Mouse (Mus musculus) left cerebral cortex, adult 11 months (tissue): ENCODE data around the gene Tigit.

Experiments
- DNase-seq: peaks from one replicate; pipeline ENCODE4 v3.0.0; 2022; ENCODE audit warnings: low spot score

Gene Tigit

DNA sequence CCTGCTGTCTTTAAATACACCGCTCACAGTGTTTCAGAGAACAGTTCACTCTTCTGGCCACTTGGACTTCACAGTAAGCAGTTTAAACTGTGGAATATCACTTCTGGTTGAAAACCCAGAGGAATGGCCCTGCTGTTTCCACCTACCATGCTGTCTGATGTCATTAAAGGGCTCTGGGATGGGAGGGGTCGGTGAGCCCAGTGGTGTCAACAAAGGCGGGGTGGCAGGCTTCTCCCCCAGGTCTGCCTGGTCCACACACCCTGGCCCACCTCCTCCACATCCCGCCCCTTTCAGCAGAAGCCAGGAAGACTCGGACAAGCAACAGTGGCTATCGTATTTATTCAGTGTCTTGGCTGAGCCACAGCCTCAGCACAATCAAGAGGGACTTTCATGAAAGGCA is 44.7 kb downstream of the Tigit start:
- DNase-seq = no peak

DNA sequence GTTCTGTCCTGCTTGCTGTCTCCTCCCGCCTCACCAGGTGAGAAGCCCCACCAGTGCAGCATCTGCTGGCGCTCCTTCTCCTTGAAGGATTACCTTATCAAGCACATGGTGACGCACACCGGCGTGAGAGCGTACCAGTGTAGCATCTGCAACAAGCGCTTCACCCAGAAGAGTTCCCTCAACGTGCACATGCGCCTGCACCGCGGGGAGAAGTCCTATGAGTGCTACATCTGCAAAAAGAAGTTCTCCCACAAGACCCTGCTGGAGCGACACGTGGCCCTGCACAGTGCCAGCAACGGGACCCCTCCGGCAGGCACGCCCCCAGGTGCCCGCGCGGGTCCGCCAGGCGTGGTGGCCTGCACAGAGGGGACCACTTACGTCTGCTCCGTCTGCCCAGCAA is 45.7 kb downstream of the Tigit start:
- DNase-seq = no peak

DNA sequence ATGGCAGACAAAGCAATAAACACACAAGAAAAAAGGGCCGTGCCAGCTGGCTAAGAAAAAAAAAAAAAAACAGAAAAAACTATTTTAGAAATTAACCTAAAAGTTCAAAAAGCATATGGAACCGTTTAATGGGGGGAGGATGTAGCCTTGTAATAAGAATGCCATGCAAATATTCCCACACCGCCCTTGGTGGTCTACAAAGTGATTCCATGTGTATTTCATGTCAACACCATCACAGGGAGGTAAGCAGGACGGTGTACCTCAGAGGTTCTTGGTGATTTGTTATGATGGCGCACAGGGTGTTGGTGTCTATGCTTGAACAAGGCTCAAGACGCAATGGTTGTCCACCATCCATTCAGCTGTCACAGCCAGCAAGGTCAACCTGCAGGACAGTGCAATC is 46.6 kb downstream of the Tigit start:
- no peak for DNase-seq

DNA sequence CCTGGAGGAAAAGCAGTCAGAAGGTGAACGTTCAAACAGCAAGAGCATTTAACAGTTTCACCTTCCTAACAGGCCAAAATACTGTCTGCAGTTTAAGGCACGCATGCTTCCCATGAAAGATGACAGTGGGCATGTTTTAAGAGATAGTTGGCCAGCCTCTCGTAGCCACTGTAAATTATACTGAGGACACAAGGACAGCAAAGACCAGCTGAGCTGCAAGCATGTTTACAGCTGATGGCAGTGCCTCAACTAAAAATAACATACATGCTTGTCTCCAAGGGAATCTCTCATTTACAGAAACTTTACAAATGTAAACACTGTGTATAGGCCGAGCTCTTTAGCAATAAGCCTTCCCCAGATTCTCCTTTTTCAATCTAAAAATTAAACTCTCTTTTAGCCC is 47.6 kb downstream of the Tigit start:
- no peak for DNase-seq

DNA sequence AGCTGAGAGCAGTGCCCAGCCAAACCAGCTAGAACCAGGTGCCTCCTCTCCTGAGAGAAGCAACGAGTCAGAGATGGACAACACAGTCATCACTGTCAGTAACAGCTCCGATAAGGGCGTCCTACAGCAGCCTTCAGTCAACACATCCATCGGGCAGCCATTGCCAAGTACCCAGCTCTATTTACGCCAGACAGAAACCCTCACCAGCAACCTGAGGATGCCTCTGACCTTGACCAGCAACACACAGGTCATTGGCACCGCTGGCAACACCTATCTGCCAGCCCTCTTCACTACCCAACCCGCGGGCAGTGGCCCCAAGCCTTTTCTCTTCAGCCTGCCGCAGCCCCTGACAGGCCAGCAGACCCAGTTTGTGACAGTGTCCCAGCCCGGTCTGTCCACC is 53.6 kb downstream of the Tigit start:
- DNase-seq = no peak

- DNase-seq = no peak
Observed at GRCm38 (mm10) chr16:43608066-43608465, 55.9 kb downstream of the Tigit start.

DNA sequence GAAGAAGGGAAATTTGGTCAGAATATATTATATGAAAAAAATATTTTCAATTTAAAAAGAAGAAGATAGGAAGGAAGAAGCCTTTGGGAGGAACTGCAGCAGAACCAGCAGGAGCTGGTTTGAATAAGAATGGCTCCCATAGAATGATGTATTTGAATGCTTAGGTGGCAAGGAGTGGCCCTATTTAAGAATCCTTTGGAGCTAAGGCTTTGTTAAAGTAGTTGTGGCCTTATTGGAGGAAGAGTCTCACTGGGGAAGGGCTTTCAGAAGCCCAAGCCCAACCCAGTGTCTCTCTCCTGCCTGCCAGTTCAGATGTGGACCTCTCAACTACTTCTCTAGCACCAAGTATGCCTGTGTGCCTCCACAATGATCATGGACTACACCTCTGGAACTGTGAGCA is 56.9 kb downstream of the Tigit start:
- DNase-seq = no peak

DNA sequence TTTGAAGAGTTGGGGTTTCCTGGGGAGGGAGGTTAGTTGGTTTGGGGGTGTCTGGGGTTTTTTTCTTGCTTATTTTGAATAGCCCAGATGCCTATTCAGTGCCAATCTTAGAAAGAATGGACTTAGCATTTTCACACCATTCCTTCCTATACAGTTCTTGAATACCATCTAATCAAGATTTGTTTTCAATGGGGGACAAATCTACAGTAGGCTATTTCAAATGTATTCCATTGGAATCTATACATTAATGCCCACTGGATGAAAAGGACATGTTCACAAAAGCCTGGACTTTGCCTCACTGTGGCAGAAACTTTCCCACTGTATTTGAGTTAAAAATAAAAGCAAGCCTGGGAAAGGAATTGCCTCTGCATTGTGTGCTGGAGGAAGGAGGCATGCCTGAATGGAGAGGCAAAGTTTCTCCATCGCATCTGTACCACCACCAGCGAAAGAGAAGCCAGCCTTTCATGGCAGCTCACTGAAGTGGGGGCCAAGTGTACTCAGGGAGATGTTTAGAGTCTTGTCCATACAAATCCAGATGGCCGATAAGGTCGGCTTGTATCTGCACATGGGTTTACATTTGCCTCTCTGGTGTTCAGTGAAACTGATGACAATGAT is 59.4 kb downstream of the Tigit start:
- no peak for DNase-seq

DNA sequence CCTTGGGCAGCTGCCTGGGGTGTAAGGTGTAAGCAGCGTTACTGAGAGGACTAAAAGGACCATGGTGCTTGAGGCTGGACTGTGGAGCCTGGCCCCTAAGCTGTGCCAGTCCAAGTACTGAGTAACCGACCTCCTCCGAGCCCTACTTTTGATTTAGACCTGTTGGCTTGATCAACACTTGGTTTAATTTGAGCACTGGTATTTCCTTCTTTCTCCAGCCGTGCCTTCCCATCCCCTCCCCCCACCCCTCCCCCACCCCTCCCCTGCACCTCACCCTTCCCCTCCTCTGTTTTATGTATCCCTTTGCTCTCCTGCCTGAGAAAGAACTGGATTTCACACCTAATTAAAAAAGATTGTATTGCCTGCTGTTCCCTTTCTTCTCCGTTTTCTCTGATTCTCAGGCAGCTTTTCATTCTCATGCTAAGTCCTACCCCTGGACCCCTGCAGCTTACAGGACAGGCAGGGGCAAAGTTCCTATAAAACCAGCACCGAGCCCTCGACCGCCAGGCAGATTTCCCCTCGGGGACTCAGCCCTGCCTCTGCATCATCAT is 60.3 kb downstream of the Tigit start:
- DNase-seq = no peak

- no peak for DNase-seq
Observed at GRCm38 (mm10) chr16:43602573-43602972, 61.4 kb downstream of the Tigit start.

DNA sequence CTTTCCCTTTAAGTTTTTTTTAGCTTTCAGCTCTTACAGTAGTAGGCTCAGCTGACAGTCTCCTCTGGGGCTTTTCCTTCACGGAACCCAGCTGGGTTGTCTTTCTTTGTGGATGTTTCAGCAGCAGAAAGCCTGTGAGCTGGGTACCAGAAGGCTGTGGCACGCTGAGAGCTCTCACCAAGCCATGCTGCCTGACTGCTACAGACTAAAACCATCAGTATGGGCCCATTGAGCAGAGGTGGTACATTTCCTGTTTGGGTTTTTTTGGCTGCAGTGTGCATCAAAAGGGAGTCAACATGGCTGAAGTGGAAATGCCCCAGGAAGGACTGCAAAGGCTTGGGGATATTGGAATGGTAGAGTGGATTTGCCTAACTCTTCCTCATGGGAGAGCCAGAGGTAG is 64.2 kb downstream of the Tigit start:
- DNase-seq = no peak
